Mouse (Mus musculus): ENCODE measurements around the gene Gca. TPM values are rescaled to one million over a fixed set of nuclear protein-coding genes. Genes with fewer than 3 reads are reported as not detected.

Gene Gca
- polyA plus RNA-seq, 1 experiment from 2014 or later: 2.0 TPM

- 95% methylated on average over 4 of the region's 4 CpGs for WGBS
- Histone ChIP-seq H3K4me2 (ENCODE audit: low read depth, low read length) (no peak overlapping the region), H3K4me3 (ENCODE audit: low read depth, low read length) (no peak overlapping the region), H3K9me3 (replicated peaks; ENCODE audit: control insufficient read depth, low read length) (no peaks in the 10 kb centered on the region), H3K4me1 (ENCODE audit: control insufficient read depth, insufficient read depth, low read length) (no peaks in the 10 kb centered on the region), H3K27ac (replicated peaks; ENCODE audit: low read depth, low read length) (no peak overlapping the region), H3K36me3 (replicated peaks; ENCODE audit: control insufficient read depth, insufficient read depth, low read depth, low read length) (no peaks in the 10 kb centered on the region), H3K9ac (replicated peaks; ENCODE audit: low read length) (no peak overlapping the region), H3K27me3 (ENCODE audit: control insufficient read depth, insufficient read depth, low read length) (no peaks in the 10 kb centered on the region)
- no peak for ATAC-seq (replicated peaks; ENCODE audit: insufficient number of reproducible peaks, low FRiP score, low TSS enrichment, low read depth)
- no peak for DNase-seq (ENCODE audit: low spot score)
These were observed 51.2 kb downstream of the Gca start for GRCm38 (mm10) chr2:62715260-62715659.

- Histone ChIP-seq H3K9me3 (replicated peaks; ENCODE audit: control insufficient read depth, low read length) (no peaks in the 10 kb centered on the region), H3K36me3 (replicated peaks; ENCODE audit: control insufficient read depth, insufficient read depth, low read depth, low read length) (no peaks in the 10 kb centered on the region), H3K27ac (replicated peaks; ENCODE audit: low read depth, low read length) (no peak overlapping the region), H3K27me3 (ENCODE audit: control insufficient read depth, insufficient read depth, low read length) (no peaks in the 10 kb centered on the region), H3K4me3 (ENCODE audit: low read depth, low read length) (no peak overlapping the region), H3K4me2 (ENCODE audit: low read depth, low read length) (no peak overlapping the region), H3K9ac (replicated peaks; ENCODE audit: low read length) (no peak overlapping the region), H3K4me1 (ENCODE audit: control insufficient read depth, insufficient read depth, low read length) (no peaks in the 10 kb centered on the region)
- ATAC-seq (replicated peaks; ENCODE audit: insufficient number of reproducible peaks, low FRiP score, low TSS enrichment, low read depth): no peak
- no peak for DNase-seq (ENCODE audit: low spot score)
- 85% methylated on average over 6 of the region's 6 CpGs for WGBS
These were observed 53.2 kb downstream of the Gca start for GRCm38 (mm10) chr2:62717270-62717669.

- Histone ChIP-seq H3K36me3 (replicated peaks; ENCODE audit: control insufficient read depth, insufficient read depth, low read depth, low read length) (no peaks in the 10 kb centered on the region), H3K9ac (replicated peaks; ENCODE audit: low read length) (no peak overlapping the region), H3K4me2 (ENCODE audit: low read depth, low read length) (no peak overlapping the region), H3K27ac (replicated peaks; ENCODE audit: low read depth, low read length) (no peak overlapping the region), H3K27me3 (ENCODE audit: control insufficient read depth, insufficient read depth, low read length) (no peaks in the 10 kb centered on the region), H3K4me1 (ENCODE audit: control insufficient read depth, insufficient read depth, low read length) (no peaks in the 10 kb centered on the region), H3K4me3 (ENCODE audit: low read depth, low read length) (no peak overlapping the region), H3K9me3 (replicated peaks; ENCODE audit: control insufficient read depth, low read length) (no peaks in the 10 kb centered on the region)
- ATAC-seq (replicated peaks; ENCODE audit: insufficient number of reproducible peaks, low FRiP score, low TSS enrichment, low read depth) (no peak), DNase-seq (ENCODE audit: low spot score) (no peak)
- WGBS: 59% methylated on average over 1 of the region's 1 CpGs
These were observed 54.3 kb downstream of the Gca start for GRCm38 (mm10) chr2:62718411-62718810.

GRCm38 (mm10) chr2:62725946-62726345 is 61.9 kb downstream of the Gca start:
- Histone ChIP-seq H3K4me3 (ENCODE audit: low read depth, low read length) (no peak overlapping the region), H3K36me3 (replicated peaks; ENCODE audit: control insufficient read depth, insufficient read depth, low read depth, low read length) (no peaks in the 10 kb centered on the region), H3K9me3 (replicated peaks; ENCODE audit: control insufficient read depth, low read length) (no peaks in the 10 kb centered on the region), H3K4me2 (ENCODE audit: low read depth, low read length) (no peak overlapping the region), H3K27me3 (ENCODE audit: control insufficient read depth, insufficient read depth, low read length) (no peaks in the 10 kb centered on the region), H3K9ac (replicated peaks; ENCODE audit: low read length) (no peak overlapping the region), H3K4me1 (ENCODE audit: control insufficient read depth, insufficient read depth, low read length) (no peaks in the 10 kb centered on the region), H3K27ac (replicated peaks; ENCODE audit: low read depth, low read length) (no peak overlapping the region)
- no peak for ATAC-seq (replicated peaks; ENCODE audit: insufficient number of reproducible peaks, low FRiP score, low TSS enrichment, low read depth)
- 66% methylated on average over 1 of the region's 1 CpGs for WGBS
- no peak for DNase-seq (ENCODE audit: low spot score)

- H3K9me3 ChIP-seq (replicated peaks; ENCODE audit: control insufficient read depth, low read length): no peaks in the 10 kb centered on the region
- WGBS: 97% methylated on average over 2 of the region's 2 CpGs
- no peak overlapping the region for H3K4me2 ChIP-seq (ENCODE audit: low read depth, low read length)
These were observed 63.6 kb downstream of the Gca start for GRCm38 (mm10) chr2:62727732-62728131.

GRCm38 (mm10) chr2:62730671-62731070 is 66.6 kb downstream of the Gca start:
- H3K4me3 ChIP-seq (ENCODE audit: low read depth, low read length): no peak overlapping the region
- H3K4me1 ChIP-seq (ENCODE audit: control insufficient read depth, insufficient read depth, low read length): no peaks in the 10 kb centered on the region
- H3K36me3 ChIP-seq (replicated peaks; ENCODE audit: control insufficient read depth, insufficient read depth, low read depth, low read length): no peaks in the 10 kb centered on the region
- WGBS: 76% methylated on average over 1 of the region's 1 CpGs
- H3K9me3 ChIP-seq (replicated peaks; ENCODE audit: control insufficient read depth, low read length): no peaks in the 10 kb centered on the region
- no peak overlapping the region for H3K4me2 ChIP-seq (ENCODE audit: low read depth, low read length)
- ATAC-seq (replicated peaks; ENCODE audit: insufficient number of reproducible peaks, low FRiP score, low TSS enrichment, low read depth) (no peak), DNase-seq (ENCODE audit: low spot score) (no peak)
- no peaks in the 10 kb centered on the region for H3K27me3 ChIP-seq (ENCODE audit: control insufficient read depth, insufficient read depth, low read length)
- no peak overlapping the region for H3K27ac ChIP-seq (replicated peaks; ENCODE audit: low read depth, low read length)
- H3K9ac ChIP-seq (replicated peaks; ENCODE audit: low read length): no peak overlapping the region

More at GRCm38 (mm10) chr2:62727732-62728131, 63.6 kb downstream of the Gca start:
- DNase-seq (ENCODE audit: low spot score) (no peak), ATAC-seq (replicated peaks; ENCODE audit: insufficient number of reproducible peaks, low FRiP score, low TSS enrichment, low read depth) (no peak)
- no peaks in the 10 kb centered on the region for H3K27me3 ChIP-seq (ENCODE audit: control insufficient read depth, insufficient read depth, low read length)
- no peaks in the 10 kb centered on the region for H3K4me1 ChIP-seq (ENCODE audit: control insufficient read depth, insufficient read depth, low read length)
- H3K36me3 ChIP-seq (replicated peaks; ENCODE audit: control insufficient read depth, insufficient read depth, low read depth, low read length): no peaks in the 10 kb centered on the region
- H3K9ac ChIP-seq (replicated peaks; ENCODE audit: low read length): no peak overlapping the region
- H3K27ac ChIP-seq (replicated peaks; ENCODE audit: low read depth, low read length): no peak overlapping the region
- H3K4me3 ChIP-seq (ENCODE audit: low read depth, low read length): no peak overlapping the region

- Histone ChIP-seq H3K9me3 (replicated peaks; ENCODE audit: control insufficient read depth, low read length) (no peaks in the 10 kb centered on the region), H3K4me2 (ENCODE audit: low read depth, low read length) (no peak overlapping the region), H3K4me3 (ENCODE audit: low read depth, low read length) (no peak overlapping the region), H3K36me3 (replicated peaks; ENCODE audit: control insufficient read depth, insufficient read depth, low read depth, low read length) (no peaks in the 10 kb centered on the region), H3K27me3 (ENCODE audit: control insufficient read depth, insufficient read depth, low read length) (no peaks in the 10 kb centered on the region), H3K27ac (replicated peaks; ENCODE audit: low read depth, low read length) (no peak overlapping the region), H3K4me1 (ENCODE audit: control insufficient read depth, insufficient read depth, low read length) (no peaks in the 10 kb centered on the region), H3K9ac (replicated peaks; ENCODE audit: low read length) (no peak overlapping the region)
- WGBS: 77% methylated on average over 2 of the region's 2 CpGs
- no peak for DNase-seq (ENCODE audit: low spot score)
- ATAC-seq (replicated peaks; ENCODE audit: insufficient number of reproducible peaks, low FRiP score, low TSS enrichment, low read depth): no peak
These were observed 79.0 kb downstream of the Gca start for GRCm38 (mm10) chr2:62743098-62743497.
